Mouse (Mus musculus): ENCODE results near the gene Hdgfl3.

The Hdgfl3 gene

GRCm38 (mm10) chr7:81934267-81934745 lies at the start of gene Hdgfl3:
TSS of gene Hdgfl3 (minus strand) at chr7:81934473.
- WGBS, result 1% methylated on average over 56 of the region's 63 CpGs

DNA sequence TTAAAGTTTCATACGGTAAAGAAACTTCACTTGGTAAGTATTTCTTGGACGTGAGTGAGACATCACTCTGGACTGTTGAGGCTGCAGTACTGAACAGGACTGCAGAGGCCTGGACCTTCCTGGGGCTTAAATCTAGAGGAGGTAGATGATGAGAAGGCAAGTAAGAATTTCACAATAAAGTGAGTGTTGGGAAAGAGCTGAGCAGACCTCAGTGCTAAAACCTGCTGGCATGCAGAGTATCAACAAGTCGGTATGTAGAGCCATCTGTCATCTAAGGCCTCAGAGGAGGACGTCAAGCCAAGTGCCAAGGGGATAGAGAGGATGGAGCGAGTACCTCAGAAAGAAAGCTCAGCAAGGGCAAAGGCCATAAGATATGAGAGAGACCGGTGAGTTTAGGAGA lies 49.4 kb upstream of the Hdgfl3 start:
- 87% methylated on average over 6 of the region's 6 CpGs for WGBS

DNA sequence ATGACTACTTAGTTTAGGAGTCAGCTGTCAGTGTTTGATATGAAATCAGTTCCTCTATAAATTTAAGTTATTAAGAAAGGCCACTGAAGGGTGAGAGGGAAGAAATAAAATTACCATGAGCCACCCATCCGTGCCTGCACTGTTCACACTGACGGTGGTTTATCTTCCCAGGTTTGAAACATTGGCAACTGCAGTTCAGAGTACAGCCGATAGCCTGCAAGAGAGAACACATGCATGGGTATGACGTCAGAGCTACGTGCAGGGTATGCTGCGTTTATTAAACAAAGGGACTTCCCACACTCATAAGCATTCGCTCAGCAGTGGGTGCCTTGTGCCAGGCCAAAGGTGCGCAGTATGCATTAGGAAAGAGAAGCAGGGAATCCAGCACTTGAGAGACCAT lies 44.0 kb upstream of the Hdgfl3 start:
- WGBS, result 85% methylated on average over 8 of the region's 8 CpGs

DNA sequence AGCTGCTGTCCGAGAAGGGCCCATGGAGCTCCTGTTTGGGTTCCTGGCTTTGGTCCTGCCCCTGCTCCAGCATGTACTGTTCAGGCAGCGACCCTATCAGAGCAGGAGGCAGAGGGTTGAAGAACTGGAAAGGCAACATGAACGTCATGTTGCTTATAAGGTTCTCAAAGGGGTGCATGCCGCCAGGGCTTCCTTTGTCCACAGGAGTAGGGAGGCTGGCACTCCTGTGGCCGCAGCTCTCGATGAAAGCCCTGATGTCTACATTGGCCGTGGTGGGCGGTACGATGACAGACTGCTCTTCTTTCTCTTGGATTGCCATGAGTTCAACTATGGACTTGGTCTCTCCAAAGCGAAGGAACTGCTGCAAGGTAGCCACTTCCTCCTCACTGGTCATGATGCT lies 40.3 kb upstream of the Hdgfl3 start:
- WGBS, result 93% methylated on average over 10 of the region's 10 CpGs

DNA sequence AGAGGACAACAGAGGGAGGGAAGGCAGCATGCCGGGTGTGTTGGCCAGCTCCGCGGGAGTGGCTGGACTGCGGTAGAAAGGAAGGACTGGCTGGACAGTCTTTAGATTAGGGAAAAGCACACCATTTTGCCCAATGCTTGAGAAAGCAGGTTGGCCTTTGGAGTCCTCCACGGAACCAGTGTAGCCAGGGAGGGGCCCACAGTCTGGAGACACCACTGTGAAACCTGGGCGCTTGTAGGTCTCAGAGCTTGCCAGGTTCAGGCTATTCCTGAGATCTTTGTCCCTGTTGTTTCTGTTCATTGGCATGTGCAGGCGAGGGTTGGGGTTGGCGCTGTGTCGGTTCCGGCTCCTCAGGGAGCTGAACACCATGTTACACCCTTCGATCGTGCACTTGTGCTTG lies 39.7 kb upstream of the Hdgfl3 start:
- WGBS, result 95% methylated on average over 12 of the region's 12 CpGs

DNA sequence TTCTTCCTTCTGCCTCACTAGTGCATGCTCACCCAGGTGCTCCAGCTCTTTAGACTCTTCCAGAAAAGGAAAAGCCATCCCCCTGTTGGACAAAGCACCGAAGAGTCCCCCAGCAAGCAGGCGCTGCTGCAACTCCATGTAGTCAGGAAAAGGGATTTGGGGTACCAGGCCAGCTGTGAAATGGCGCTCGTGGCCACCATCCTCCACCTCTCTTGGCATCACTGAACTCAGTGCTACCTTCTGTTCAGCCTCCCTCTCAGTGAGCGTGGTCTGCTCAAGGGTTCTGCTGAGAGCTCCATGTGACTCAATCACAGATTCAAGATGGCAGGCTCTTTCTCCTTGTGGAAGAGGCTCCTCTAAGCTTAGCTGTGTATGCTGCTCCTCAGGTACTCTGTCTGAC lies 39.1 kb upstream of the Hdgfl3 start:
- 95% methylated on average over 5 of the region's 5 CpGs for WGBS

DNA sequence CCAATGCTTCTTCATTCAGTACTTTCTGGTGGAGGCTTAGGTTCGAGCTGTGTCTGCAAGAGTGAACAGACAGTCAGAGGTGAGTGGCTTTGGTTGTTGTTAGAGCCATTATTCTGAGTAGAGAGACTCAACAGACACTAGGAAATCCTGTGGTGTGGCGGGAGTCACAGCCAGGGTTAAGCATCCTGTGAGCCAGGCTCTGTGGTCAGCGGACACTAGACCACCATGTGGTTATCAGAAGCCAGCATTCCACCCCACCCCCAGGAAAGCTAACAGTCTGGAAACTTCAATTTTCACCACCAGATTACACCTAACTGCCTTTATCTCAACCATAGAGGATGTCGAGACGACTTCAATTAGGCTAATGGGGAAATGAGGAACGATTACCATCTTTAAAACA lies 34.7 kb upstream of the Hdgfl3 start:
- WGBS, result 87% methylated on average over 6 of the region's 6 CpGs

DNA sequence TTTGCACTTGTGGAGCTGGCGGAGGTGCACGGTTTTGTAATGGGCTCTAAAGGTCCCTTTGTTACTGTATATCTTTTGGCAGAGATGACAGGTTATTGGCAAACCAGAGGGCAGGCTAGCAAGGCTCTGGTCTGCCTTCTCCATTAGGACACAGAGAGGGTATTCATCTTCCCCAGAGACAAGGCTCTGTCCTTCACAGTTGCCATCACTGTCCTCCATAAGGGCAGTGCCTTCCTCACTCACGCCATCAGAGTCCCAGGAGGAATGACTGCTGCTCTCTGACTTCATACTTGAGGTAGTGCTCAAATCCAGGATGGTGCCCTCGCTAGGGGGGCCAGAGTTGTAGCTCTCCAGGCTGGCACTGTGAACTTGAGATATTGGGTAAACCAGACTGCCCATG lies 34.2 kb upstream of the Hdgfl3 start:
- WGBS, result 74% methylated on average over 4 of the region's 4 CpGs

GRCm38 (mm10) chr7:81966195-81966594 lies 31.9 kb upstream of the Hdgfl3 start:
- WGBS, result 70% methylated on average over 5 of the region's 5 CpGs

DNA sequence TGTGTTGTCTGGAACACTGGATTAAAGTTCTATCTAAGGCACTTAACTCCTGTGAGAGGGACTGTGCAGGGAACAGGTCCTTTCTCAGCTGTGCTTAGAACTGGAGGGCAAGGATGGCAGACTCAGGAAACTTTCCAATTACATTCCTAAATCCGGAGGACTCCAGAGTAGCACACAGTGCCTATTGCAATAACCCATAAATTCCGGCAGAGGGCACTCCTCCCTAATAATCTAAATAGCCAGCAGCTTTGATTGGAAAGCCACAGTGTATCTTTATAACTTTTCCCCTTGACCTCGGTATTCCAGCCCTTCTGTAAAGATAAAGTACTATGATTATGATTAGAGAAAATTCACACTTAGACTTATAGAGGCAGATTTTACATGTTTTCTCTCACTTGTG lies 25.4 kb upstream of the Hdgfl3 start:
- WGBS, result under 1% methylated on average over 3 of the region's 3 CpGs

DNA sequence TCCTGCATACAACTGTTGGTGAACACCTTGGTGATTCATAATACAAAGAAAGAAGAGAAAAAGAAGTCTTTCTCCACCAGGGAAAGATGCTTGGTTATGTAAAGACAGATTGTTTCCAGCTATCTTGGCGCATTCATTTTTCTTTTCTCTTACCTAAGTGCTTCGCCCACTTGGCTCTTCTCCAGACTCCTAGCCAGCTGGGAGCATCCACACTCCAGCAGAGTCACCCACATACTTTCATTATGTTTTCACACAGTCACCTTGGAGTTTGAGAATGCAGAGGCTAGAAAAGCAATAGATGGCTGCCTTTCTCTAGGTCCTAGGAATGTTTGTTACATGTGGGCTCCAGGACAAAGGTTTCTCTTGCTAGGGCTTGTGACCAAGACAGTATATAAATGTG lies 16.2 kb upstream of the Hdgfl3 start:
- WGBS, result 44% methylated on average over 2 of the region's 2 CpGs

DNA sequence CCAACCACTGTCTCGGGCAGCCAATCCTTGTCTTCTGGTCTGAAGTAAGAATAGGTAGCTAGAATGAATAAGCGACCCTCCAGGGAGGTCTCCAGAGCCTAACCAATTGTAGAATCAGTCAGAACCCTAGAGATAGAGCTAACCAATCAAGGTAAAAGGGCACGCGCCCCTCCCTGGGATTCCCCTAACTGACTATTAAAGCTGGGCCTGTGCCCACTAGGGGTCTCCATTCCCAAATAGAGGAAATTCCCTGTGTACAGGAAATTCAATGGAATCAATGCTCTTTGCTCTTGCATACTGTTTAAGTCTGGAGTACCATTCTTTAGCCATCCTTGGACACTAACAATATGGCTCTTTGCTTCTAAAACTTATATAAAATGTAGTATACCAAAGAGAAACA lies 11.1 kb upstream of the Hdgfl3 start:
- 51% methylated on average over 4 of the region's 4 CpGs for WGBS

GRCm38 (mm10) chr7:81934806-81935205 lies 533 bp upstream of the Hdgfl3 start:
- 14% methylated on average over 5 of the region's 5 CpGs for WGBS

DNA sequence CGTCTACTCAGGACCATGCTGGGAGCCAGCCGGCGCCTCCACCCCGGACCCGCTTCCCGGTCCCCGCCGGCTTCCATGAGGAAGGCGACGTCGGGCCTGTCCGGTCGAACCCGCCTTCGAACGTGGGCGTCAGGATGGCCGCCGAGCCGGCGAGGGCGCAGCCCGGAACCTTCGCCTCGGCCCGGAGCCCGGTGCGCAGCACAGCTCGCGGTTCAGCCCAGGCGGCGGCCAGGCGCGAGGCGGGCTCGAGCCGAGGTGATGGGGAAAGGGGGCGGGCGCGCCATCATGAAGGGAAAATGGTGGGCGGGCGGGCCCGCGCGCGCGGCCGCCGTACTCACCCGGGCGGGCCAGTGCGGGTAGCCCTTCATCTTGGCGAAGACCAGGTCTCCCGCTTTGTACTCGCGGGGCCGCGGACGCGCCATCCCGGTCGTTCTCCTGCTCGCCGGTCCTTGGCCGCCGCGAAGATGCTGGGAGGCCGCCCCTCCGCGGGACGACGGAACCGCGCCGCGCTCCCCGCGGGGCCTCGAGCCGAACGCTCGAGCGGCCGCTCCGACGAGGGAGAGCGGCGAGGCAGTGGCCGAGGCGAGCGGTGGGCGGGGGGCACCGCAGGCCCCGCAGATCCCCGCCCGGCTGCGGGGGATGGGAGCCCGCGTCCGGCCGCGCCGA lies 539 bp downstream of the Hdgfl3 start:
- WGBS, result under 1% methylated on average over 99 of the region's 103 CpGs

DNA sequence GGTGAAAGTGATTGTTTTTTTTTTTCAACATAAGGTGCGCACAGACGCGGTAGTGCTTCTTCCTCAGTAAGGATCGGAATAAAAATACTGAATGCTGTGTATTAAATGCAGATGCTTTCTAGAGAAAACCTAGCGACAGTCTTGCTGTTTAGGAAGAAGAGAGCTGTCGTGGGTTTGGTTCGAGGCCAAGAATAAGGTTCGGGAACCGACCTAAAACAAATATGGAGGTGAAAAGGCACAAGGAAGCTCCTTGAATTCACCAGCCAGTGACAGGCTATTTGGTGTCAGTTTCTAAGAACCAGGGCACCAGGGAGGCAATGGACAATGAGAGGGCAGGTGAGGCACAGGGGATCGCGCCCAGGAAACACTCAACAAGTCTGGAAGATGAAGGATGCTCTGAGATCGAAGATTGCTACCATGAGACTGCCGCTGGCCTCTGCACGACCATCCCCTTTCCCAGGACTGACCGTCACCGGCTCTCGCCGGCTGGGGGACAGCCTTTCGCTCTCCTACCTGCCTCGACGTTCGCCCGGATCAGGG lies 1.1 kb downstream of the Hdgfl3 start:
- WGBS, result 3% methylated on average over 23 of the region's 23 CpGs

DNA sequence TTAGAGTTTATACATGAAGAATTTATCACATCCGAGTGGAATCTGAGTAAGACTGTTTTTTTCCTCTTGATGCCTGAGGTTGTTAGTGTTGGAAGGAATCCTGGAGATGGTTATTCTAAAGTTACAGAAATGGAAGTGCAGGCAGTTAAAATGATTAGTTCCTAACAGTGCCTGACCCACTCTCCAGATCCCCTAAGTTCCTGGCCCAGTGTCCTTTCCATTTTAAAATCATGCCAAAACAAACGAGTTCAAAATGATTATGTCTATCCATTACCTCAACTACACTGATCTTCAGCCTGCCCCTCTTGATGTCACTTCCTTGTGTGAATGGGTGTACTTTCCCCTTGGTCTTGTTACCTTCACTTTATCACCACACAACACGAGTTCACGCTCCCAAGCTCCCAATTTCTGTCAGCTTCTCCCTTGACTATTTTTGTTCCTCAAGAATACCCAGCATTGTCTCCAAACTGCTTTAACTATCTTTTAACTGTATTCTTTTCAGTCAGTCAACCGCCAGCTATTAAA lies 1.7 kb downstream of the Hdgfl3 start:
- WGBS, result 19% methylated on average over 5 of the region's 5 CpGs

- 71% methylated on average over 7 of the region's 7 CpGs for WGBS
Observed at GRCm38 (mm10) chr7:81928998-81929397, 5.3 kb downstream of the Hdgfl3 start.

DNA sequence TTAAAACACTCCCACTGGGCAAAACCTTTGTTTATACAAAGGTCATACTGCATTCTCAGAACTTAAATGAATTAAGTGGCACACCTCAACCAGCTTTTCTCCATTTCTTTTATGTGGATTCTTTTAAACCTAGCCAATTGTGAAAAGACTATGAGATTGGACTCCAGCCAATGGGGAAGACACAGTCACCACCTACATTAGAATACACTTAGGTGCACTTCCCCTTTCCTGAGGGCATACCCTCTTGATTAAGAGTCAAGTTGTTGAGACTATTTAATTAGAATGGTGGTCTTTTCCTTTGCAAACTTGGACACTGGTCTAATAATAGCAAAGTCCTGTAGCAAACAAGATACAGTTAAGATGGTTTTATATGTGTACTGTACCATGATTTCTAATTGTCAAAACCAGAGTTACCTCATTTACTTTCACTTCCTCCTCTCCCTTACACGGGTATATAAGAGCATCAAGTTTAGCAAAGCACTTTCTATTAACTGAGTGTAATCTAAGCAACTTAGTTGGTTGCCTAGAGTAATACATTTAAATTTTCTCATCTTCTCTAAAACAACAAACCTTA lies 12.8 kb downstream of the Hdgfl3 start:
- 37% methylated on average over 1 of the region's 1 CpGs for WGBS

- 91% methylated on average over 4 of the region's 4 CpGs for WGBS
Observed at GRCm38 (mm10) chr7:81920314-81920713, 14.0 kb downstream of the Hdgfl3 start.

GRCm38 (mm10) chr7:81918316-81918715 lies 16.0 kb downstream of the Hdgfl3 start:
- WGBS, result 51% methylated on average over 5 of the region's 5 CpGs

DNA sequence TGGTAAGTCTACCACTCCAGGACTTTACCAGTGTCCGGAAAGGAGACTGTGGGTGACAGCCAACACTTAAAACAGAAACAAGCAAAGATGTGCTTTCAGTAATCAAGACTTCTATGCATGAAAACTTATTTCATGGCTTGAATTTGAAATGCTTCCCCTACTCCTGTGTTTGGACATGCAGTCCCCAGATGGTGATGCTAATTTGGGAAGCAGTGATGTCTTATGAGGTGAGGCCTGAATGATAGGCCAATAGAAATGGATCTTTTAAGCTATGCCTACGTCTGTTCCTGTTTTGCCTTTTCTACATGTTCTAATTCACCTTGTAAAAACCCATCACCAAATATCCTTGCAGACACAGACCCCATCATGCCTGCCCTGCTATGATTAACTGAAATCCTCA lies 29.3 kb downstream of the Hdgfl3 start:
- WGBS, result 48% methylated on average over 2 of the region's 2 CpGs

DNA sequence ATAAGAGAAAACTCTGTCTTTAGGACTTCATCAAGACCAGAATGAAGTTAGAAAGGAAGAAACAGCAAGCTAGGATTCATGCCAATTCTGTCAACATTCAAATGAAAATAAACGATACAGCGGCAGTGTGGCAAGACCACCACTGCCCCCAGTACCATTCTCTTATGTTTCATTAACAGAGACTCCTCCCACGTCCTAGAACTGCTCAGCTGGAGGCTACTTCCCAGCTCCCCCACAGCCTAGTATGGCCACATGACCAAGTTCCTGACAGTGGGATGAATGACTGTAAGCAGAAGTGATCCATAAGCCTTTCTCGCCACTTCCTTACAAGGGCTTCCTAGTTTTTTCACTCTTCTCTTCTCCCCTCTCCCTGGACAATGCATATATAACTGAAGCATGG lies 30.2 kb downstream of the Hdgfl3 start:
- WGBS, result 33% methylated on average over 4 of the region's 4 CpGs

- WGBS, result 74% methylated on average over 11 of the region's 11 CpGs
Observed at GRCm38 (mm10) chr7:81899361-81899760, 34.9 kb downstream of the Hdgfl3 start.
